Mouse (Mus musculus) liver, postnatal 0 days (tissue): ENCODE results near the gene Tpbpa. TPM values are rescaled to one million over a fixed set of nuclear protein-coding genes. Genes with fewer than 3 reads are reported as not detected.
A peak's percentile ranks its signal among the peaks of the same experiment; 100 is the strongest.
"Not testable (repeated sequence)": the region's sequence is repeated elsewhere in the genome, so short reads cannot be mapped to it uniquely, and the experiment has no call there.

ENCODE experiments used
- ATAC-seq: fragments of 200-750 bp; cut with Nextera tagmentation; 2 replicates; pipeline ENCODE4 v1.8.0; 2017; ENCODE audit warnings: mild to moderate bottlenecking, moderate library complexity
- DNase-seq: peaks from one replicate; pipeline ENCODE4 v3.0.0-alpha.2; 2016
- H3K27ac ChIP-seq: fragments of 300-500 bp; sonication (generic); 2 replicates; pipeline ENCODE4 v1.5.1; 2014; ENCODE audit warnings: antibody characterized with exemption, moderate library complexity, mild to moderate bottlenecking, low read depth
- H3K27me3 ChIP-seq: fragments of 300-500 bp; sonication (generic); 2 replicates; pipeline ENCODE4 v1.6.1; 2014; ENCODE audit warnings: low read length, control low read depth, mixed read lengths; ENCODE audit not compliant: insufficient read depth
- H3K36me3 ChIP-seq: fragments of 300-500 bp; sonication (generic); replicated peaks from 2 replicates; pipeline ENCODE4 v1.6.1; 2014; ENCODE audit warnings: mild to moderate bottlenecking, control low read depth, low read length, moderate library complexity, mixed read lengths; ENCODE audit not compliant: insufficient read depth
- H3K4me1 ChIP-seq: fragments of 300-500 bp; sonication (generic); 2 replicates; pipeline ENCODE4 v1.6.1; 2014; ENCODE audit warnings: antibody characterized with exemption, mild to moderate bottlenecking, control low read depth; ENCODE audit not compliant: insufficient read depth
- H3K4me2 ChIP-seq: fragments of 300-500 bp; sonication (generic); 2 replicates; pipeline ENCODE4 v1.6.1; 2014; ENCODE audit warnings: low read depth, mild to moderate bottlenecking, low read length, moderate library complexity, mixed read lengths
- H3K4me3 ChIP-seq: fragments of 300-500 bp; sonication (generic); 2 replicates; pipeline ENCODE4 v1.5.1; 2014; ENCODE audit warnings: low read depth, low read length
- H3K9ac ChIP-seq: fragments of 300-500 bp; sonication (generic); replicated peaks from 2 replicates; pipeline ENCODE4 v1.6.1; 2014; ENCODE audit warnings: mild to moderate bottlenecking, moderate library complexity
- H3K9me3 ChIP-seq: fragments of 300-500 bp; sonication (generic); 2 replicates; pipeline ENCODE4 v1.6.1; 2016; ENCODE audit warnings: mild to moderate bottlenecking, control low read depth, low read length, mixed read lengths
- CTCF ChIP-seq: sonication (generic); IDR thresholded peaks from 2 replicates; pipeline ENCODE4 v1.5.1; 2016; ENCODE audit warnings: antibody characterized with exemption, low read depth
- EP300 ChIP-seq: IDR thresholded peaks from 2 replicates; pipeline ENCODE4 v1.6.1; 2016; ENCODE audit warnings: antibody characterized with exemption, low read depth, mild to moderate bottlenecking
- WGBS: fragments of 180-500 bp; shearing (Covaris S2); extraction: QIAGEN DNeasy Blood & Tissue Kit; methylation state at CpG from one replicate; pipeline ENCODE4 v1.1.7; 2014; ENCODE audit not compliant: insufficient replicate concordance; 5-methylcytosine and 5-hydroxymethylcytosine counted together
- polyA plus RNA-seq: library from polyadenylated mRNA; unstranded; fragments of >200 nt; fragmentation: Nextera tagmentation; extraction: Ambion mirVana; gene quantifications from 2 replicates; pipeline ENCODE4 v1.2.1, GENCODE M21; 2015

Tpbpa gene
- polyA plus RNA-seq, 1 experiment from 2014 or later = not detected

GRCm38 (mm10) chr13:60897328-60897727 lies 44.5 kb downstream of the Tpbpa start, which contains the start of gene Ctla2b:
TSS of gene Ctla2b (minus strand) at chr13:60897447.
- DNase-seq (peak; percentile 40), ATAC-seq (peak; percentile 89)
- Histone ChIP-seq H3K4me1 (no peaks in the 10 kb centered on the region), H3K36me3 (no peaks in the 10 kb centered on the region), H3K4me2 (no peak within 1 kb of the TSS), H3K27me3 (no peaks in the 10 kb centered on the region), H3K27ac (no peak within 1 kb of the TSS), H3K9ac (no peak within 1 kb of the TSS), H3K4me3 (no peak within 1 kb of the TSS), H3K9me3 (no peaks in the 10 kb centered on the region)
- TF ChIP-seq EP300 = peak; percentile 83
- TF ChIP-seq CTCF = no peak
- 29% methylated on average over 3 of the region's 3 CpGs for WGBS

GRCm38 (mm10) chr13:60896794-60897193 lies 45.0 kb downstream of the Tpbpa start, which contains the start of gene Gm49392:
TSS of gene Gm49392 (minus strand) at chr13:60896894.
- not testable (repeated sequence) for H3K27me3 ChIP-seq, H3K27ac ChIP-seq, H3K4me3 ChIP-seq, H3K9me3 ChIP-seq, H3K4me1 ChIP-seq, DNase-seq, ATAC-seq, H3K4me2 ChIP-seq, H3K9ac ChIP-seq, H3K36me3 ChIP-seq
- WGBS = 85% methylated on average over 7 of the region's 8 CpGs

- Histone ChIP-seq H3K9ac (no peak overlapping the region), H3K4me1 (no peaks in the 10 kb centered on the region), H3K27ac (no peak overlapping the region), H3K4me2 (no peak overlapping the region), H3K27me3 (no peaks in the 10 kb centered on the region), H3K4me3 (no peak overlapping the region), H3K9me3 (no peaks in the 10 kb centered on the region), H3K36me3 (no peaks in the 10 kb centered on the region)
- no peak for TF ChIP-seq EP300
- TF ChIP-seq CTCF = no peak
- ATAC-seq (no peak), DNase-seq (no peak)
Observed at GRCm38 (mm10) chr13:60895406-60896160, 46.2 kb downstream of the Tpbpa start.

DNA sequence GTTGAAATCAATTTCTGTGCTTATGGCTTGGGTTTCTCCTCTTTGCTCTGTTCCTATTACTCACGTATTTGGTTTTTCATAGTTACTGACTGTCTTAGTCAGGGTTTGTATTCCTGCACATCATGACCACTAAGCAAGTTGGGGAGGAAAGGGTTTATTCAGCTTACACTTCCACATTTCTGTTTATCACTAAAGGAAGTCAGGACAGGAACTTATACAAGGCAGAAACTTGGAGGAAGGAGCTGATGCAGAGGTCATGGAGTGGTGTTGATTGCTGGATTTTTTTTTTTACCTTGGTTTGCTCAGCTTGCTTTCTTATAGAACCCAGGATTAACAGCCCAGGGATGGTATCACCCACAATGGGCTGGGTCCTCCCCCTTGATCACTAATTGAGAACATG lies 49.5 kb downstream of the Tpbpa start:
- no peak overlapping the region for H3K9ac ChIP-seq
- no peak for DNase-seq
- no peak for TF ChIP-seq CTCF
- TF ChIP-seq EP300 = 0 out of 2 replicates have a peak, but pooled peaks have one; percentile 49
- H3K4me3 ChIP-seq = no peak overlapping the region
- ATAC-seq = peak; percentile 53
- no peaks in the 10 kb centered on the region for H3K4me1 ChIP-seq
- no peak overlapping the region for H3K4me2 ChIP-seq
- no peaks in the 10 kb centered on the region for H3K9me3 ChIP-seq
- H3K27ac ChIP-seq = no peak overlapping the region
- WGBS = 60% methylated on average over 1 of the region's 1 CpGs
- H3K27me3 ChIP-seq = no peaks in the 10 kb centered on the region
- no peaks in the 10 kb centered on the region for H3K36me3 ChIP-seq

Other genes starting within 250 kb of the Tpbpa start
- not detected in 2 replicates for gene BC051665, start 155.6 kb downstream of the Tpbpa start, polyA plus RNA-seq
- not detected in 2 replicates for gene Ctsll3, start 139.1 kb downstream of the Tpbpa start, polyA plus RNA-seq
- gene 4930486L24Rik, start 77.5 kb downstream of the Tpbpa start, polyA plus RNA-seq = not detected in 2 replicates
- gene Gm49392, start 45.1 kb downstream of the Tpbpa start, polyA plus RNA-seq = 0.43 and 0.44 TPM in 2 replicates
- gene Ctla2b, start 44.5 kb downstream of the Tpbpa start, polyA plus RNA-seq = 8.4 and 9.0 TPM in 2 replicates
- gene Tpbpb, start 37.1 kb downstream of the Tpbpa start, polyA plus RNA-seq = not detected in 2 replicates
- gene Gm49393, start 6.4 kb downstream of the Tpbpa start, polyA plus RNA-seq = not detected in 2 replicates
- 2.9 and 3.4 TPM in 2 replicates for gene Gm49391, start 5.4 kb downstream of the Tpbpa start, polyA plus RNA-seq
- gene Ctla2a, start 5.4 kb downstream of the Tpbpa start, polyA plus RNA-seq = 42.0 and 42.9 TPM in 2 replicates
- 0.09 TPM in 1 of 2 replicates, not detected in the other for gene Ctsj, start 64.0 kb upstream of the Tpbpa start, polyA plus RNA-seq
- not detected in 2 replicates for gene Ctsq, start 98.6 kb upstream of the Tpbpa start, polyA plus RNA-seq
- not detected in 2 replicates for gene Ctsr, start 222.3 kb upstream of the Tpbpa start, polyA plus RNA-seq